Mouse (Mus musculus) heart, postnatal 0 days (tissue): Measurements from ENCODE around the gene Midn.

ENCODE experiments used
- CTCF ChIP-seq: IDR thresholded peaks from 2 replicates; pipeline ENCODE4 v1.5.1; 2016; ENCODE audit warnings: antibody characterized with exemption, control low read depth, low read depth
- EP300 ChIP-seq: IDR thresholded peaks from 2 replicates; pipeline ENCODE4 v1.6.1; 2016; ENCODE audit warnings: antibody characterized with exemption, low read depth

DNA sequence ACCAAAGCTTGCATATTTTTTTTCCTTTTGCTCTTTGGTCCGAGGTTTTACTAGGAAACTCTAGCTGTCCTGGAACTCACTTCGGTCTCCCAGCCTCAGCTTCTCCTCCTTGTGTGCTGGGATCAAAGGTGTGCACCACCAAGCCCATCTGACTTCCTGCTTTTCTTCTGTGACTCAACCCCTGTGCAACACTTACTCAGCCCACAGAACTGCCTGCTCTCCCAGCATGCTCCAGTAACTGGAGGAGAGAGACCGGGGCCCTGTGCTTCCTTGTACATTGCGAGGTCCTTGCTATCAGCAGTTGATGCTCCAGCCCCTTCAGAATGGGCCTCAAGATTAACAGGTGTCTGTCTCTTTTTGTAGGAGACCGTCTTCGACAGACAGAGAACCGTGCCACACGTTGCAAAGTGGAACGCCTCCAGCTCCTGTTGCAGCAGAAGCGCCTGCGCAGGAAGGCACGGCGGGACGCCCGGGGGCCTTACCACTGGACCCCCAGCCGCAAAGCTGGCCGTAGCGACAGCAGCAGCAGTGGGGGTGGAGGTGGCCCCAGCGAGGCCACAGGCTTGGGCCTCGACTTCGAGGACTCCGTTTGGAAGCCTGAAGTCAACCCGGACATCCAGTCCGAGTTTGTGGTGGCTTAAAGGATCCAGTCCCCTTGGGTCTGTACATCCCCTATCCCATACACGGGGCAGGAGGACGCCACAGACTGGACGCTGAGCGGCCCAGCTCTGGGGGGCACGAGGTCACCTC lies 8.1 kb downstream of the Midn start:
- no peak for TF ChIP-seq EP300
- no peak for TF ChIP-seq CTCF
